Mouse (Mus musculus): Measurements from ENCODE around the gene Slc25a54. TPM values are rescaled to one million over a fixed set of nuclear protein-coding genes. Genes with fewer than 3 reads are reported as not detected.

Slc25a54 gene
- total and polyA plus RNA-seq, 3 experiments: not detected

- no peaks in the 10 kb centered on the region for H3K9me3 ChIP-seq (replicated peaks; ENCODE audit: low read length)
- no peaks in the 10 kb centered on the region for H3K79me2 ChIP-seq (replicated peaks; ENCODE audit: control insufficient read depth, extremely low read depth, insufficient read depth, poor library complexity, severe bottlenecking)
- H3K9ac ChIP-seq (ENCODE audit: insufficient read depth, low read depth): no peak overlapping the region
- no peak overlapping the region for H3K4me2 ChIP-seq (ENCODE audit: insufficient read depth, low read depth, poor library complexity, severe bottlenecking)
- dilution Hi-C loops (cut with MboI; ENCODE audit: extremely low pct_ligation_motif_present, extremely low pct_unique_long_range_greater_than_20kb, low sequenced_read_pairs) (no loop called here), in situ Hi-C loops (cut with MboI; ENCODE audit: low pct_ligation_motif_present, low pct_unique_long_range_greater_than_20kb, low sequenced_read_pairs) (no loop called here)
- H3K27ac ChIP-seq (ENCODE audit: insufficient read depth, low read depth): no peak overlapping the region
- H3K4me1 ChIP-seq (ENCODE audit: control insufficient read depth in 1 of 2, insufficient read depth in 2 of 2): peaks cover 0 to 9% of the 10 kb centered on the region in 2 experiments; a peak in 2 of 4 replicates
- DNase-seq (ENCODE audit: extremely low read depth): no peak
- TF ChIP-seq IRF4 (IDR thresholded peaks at IDR 0.05; ENCODE audit: low read depth, low read length) (no peak), MEF2A (IDR thresholded peaks at IDR 0.05; ENCODE audit: borderline replicate concordance, low read depth, low read length) (no peak), POLR2AphosphoS2 (IDR thresholded peaks at IDR 0.05; ENCODE audit: low read depth, low read length) (no peak), HCFC1 (IDR thresholded peaks at IDR 0.05; ENCODE audit: low read depth, low read length) (no peak), EP300 (IDR thresholded peaks at IDR 0.05; ENCODE audit: low read length) (no peak), ZC3H11A (IDR thresholded peaks at IDR 0.05; ENCODE audit: low read depth, low read length) (no peak), USF2 (conservative IDR thresholded peaks at IDR 0.05; ENCODE audit: low read depth, low read length) (no peak), ZMIZ1 (IDR thresholded peaks at IDR 0.05; ENCODE audit: low read depth, low read length) (no peak), RAD21 (IDR thresholded peaks at IDR 0.05; ENCODE audit: low read depth, low read length) (no peak), CTCF (conservative IDR thresholded peaks at IDR 0.05 in 1 of 2, IDR thresholded peaks at IDR 0.05 in 1 of 2; ENCODE audit: low read depth in 2 of 2, low read length in 2 of 2) (no peak), MYC (IDR thresholded peaks at IDR 0.05; ENCODE audit: low read depth, low read length) (no peak), TBP (conservative IDR thresholded peaks at IDR 0.05; ENCODE audit: low read depth, low read length) (no peak), KAT2A (IDR thresholded peaks at IDR 0.05; ENCODE audit: insufficient replicate concordance, low read length) (no peak), JUN (IDR thresholded peaks at IDR 0.05; ENCODE audit: insufficient read depth, low read depth, low read length) (no peak), E2F4 (IDR thresholded peaks at IDR 0.05; ENCODE audit: insufficient replicate concordance, low read depth, low read length) (no peak)
- no peaks in the 10 kb centered on the region for H3K36me3 ChIP-seq (replicated peaks in 1 of 2; ENCODE audit: control insufficient read depth in 1 of 2, insufficient read depth in 1 of 2, low read length in 1 of 2)
- H3K27me3 ChIP-seq (replicated peaks): no peaks in the 10 kb centered on the region
- no peak overlapping the region for H3K4me3 ChIP-seq (replicated peaks in 1 of 3; ENCODE audit: low read depth in 2 of 3, low read length in 2 of 3, poor library complexity in 1 of 3)
Measured at GRCm38 (mm10) chr3:109165214-109165829, 85.1 kb downstream of the Slc25a54 start.

Other genes starting within 250 kb of the Slc25a54 start
- gene Stxbp3, start 239.9 kb upstream of the Slc25a54 start, total RNA-seq (2012; rRNA removed): 14.5 and 21.5 TPM in 2 replicates
- gene Stxbp3, start 239.9 kb upstream of the Slc25a54 start, total RNA-seq (2014; rRNA removed): 14.4 and 16.7 TPM in 2 replicates
- gene Stxbp3, start 239.9 kb upstream of the Slc25a54 start, polyA plus RNA-seq (2012; ENCODE audit: insufficient read length, low read depth): 12.1 and 16.7 TPM in 2 replicates
- 0.42 and 0.81 TPM in 2 replicates for gene Fndc7, start 190.5 kb upstream of the Slc25a54 start, total RNA-seq (2012; rRNA removed)
- gene Fndc7, start 190.5 kb upstream of the Slc25a54 start, total RNA-seq (2014; rRNA removed): 1.1 TPM in 2 replicates
- 0.57 and 0.61 TPM in 2 replicates for gene Fndc7, start 190.5 kb upstream of the Slc25a54 start, polyA plus RNA-seq (2012; ENCODE audit: insufficient read length, low read depth)
- gene Prpf38b, start 168.7 kb upstream of the Slc25a54 start, total RNA-seq (2012; rRNA removed): 42.6 and 47.4 TPM in 2 replicates
- 42.9 and 55.9 TPM in 2 replicates for gene Prpf38b, start 168.7 kb upstream of the Slc25a54 start, total RNA-seq (2014; rRNA removed)
- gene Prpf38b, start 168.7 kb upstream of the Slc25a54 start, polyA plus RNA-seq (2012; ENCODE audit: insufficient read length, low read depth): 177 and 193 TPM in 2 replicates
- not detected in 2 replicates for gene Henmt1, start 140.6 kb upstream of the Slc25a54 start, total RNA-seq (2012; rRNA removed)
- gene Henmt1, start 140.6 kb upstream of the Slc25a54 start, total RNA-seq (2014; rRNA removed): not detected in 2 replicates
- gene Henmt1, start 140.6 kb upstream of the Slc25a54 start, polyA plus RNA-seq (2012; ENCODE audit: insufficient read length, low read depth): 0.45 TPM in 1 of 2 replicates, not detected in the other
- gene Gm9857, start 140.0 kb upstream of the Slc25a54 start, total RNA-seq (2012; rRNA removed): not detected in 2 replicates
- gene Gm9857, start 140.0 kb upstream of the Slc25a54 start, total RNA-seq (2014; rRNA removed): not detected in 2 replicates
- gene Gm9857, start 140.0 kb upstream of the Slc25a54 start, polyA plus RNA-seq (2012; ENCODE audit: insufficient read length, low read depth): not detected in 2 replicates
- gene Fam102b, start 52.9 kb upstream of the Slc25a54 start, total RNA-seq (2012; rRNA removed): 2.6 and 2.8 TPM in 2 replicates
- 6.2 and 7.1 TPM in 2 replicates for gene Fam102b, start 52.9 kb upstream of the Slc25a54 start, total RNA-seq (2014; rRNA removed)
- gene Fam102b, start 52.9 kb upstream of the Slc25a54 start, polyA plus RNA-seq (2012; ENCODE audit: insufficient read length, low read depth): 3.6 and 4.3 TPM in 2 replicates
- not detected in 2 replicates for gene Slc25a24, start 42.7 kb downstream of the Slc25a54 start, total RNA-seq (2012; rRNA removed)
- gene Slc25a24, start 42.7 kb downstream of the Slc25a54 start, total RNA-seq (2014; rRNA removed): 0.08 TPM in 1 of 2 replicates, not detected in the other
- not detected in 2 replicates for gene Slc25a24, start 42.7 kb downstream of the Slc25a54 start, polyA plus RNA-seq (2012; ENCODE audit: insufficient read length, low read depth)

Measured in CH12.LX (cell line).